Mouse (Mus musculus) thymus, adult 2 months (tissue): ENCODE measurements around the gene Kat6b. TPM values are rescaled to one million over a fixed set of nuclear protein-coding genes. Genes with fewer than 3 reads are reported as not detected.

Experiments
- DNase-seq: peaks from one replicate; pipeline ENCODE4 v3.0.0; 2021
- H3K27ac ChIP-seq: fragments of 200-500 bp; 2 replicates; pipeline ENCODE4 v1.5.1; 2012; ENCODE audit warnings: low read length, control low read depth; ENCODE audit not compliant: control insufficient read depth, insufficient read depth
- H3K27me3 ChIP-seq: fragments of 200-500 bp; 2 replicates; pipeline ENCODE4 v1.6.1; 2012; ENCODE audit warnings: mild to moderate bottlenecking, low read length, moderate library complexity, mixed read lengths; ENCODE audit not compliant: control insufficient read depth, insufficient read depth
- H3K36me3 ChIP-seq: fragments of 200-500 bp; 2 replicates; pipeline ENCODE4 v1.6.1; 2012; ENCODE audit warnings: mild to moderate bottlenecking, low read length, moderate library complexity; ENCODE audit not compliant: control insufficient read depth, insufficient read depth
- H3K4me1 ChIP-seq: fragments of 200-500 bp; replicated peaks from 2 replicates; pipeline ENCODE4 v1.6.1; 2012; ENCODE audit warnings: low read length; ENCODE audit not compliant: control insufficient read depth, insufficient read depth
- H3K4me3 ChIP-seq: fragments of 200-500 bp; 2 replicates; pipeline ENCODE4 v1.5.1; 2012; ENCODE audit warnings: mild to moderate bottlenecking, low read length, control low read depth, moderate library complexity; ENCODE audit not compliant: control insufficient read depth, insufficient read depth
- CTCF ChIP-seq: fragments of 200-500 bp; IDR thresholded peaks from 2 replicates; pipeline ENCODE4 v1.5.1; 2012; ENCODE audit warnings: mild to moderate bottlenecking, control low read depth, low read length, moderate library complexity, borderline replicate concordance; ENCODE audit not compliant: control insufficient read depth, poor library complexity, insufficient read depth; ENCODE audit errors: extremely low read depth
- POLR2A ChIP-seq: fragments of 200-500 bp; IDR thresholded peaks from 2 replicates; pipeline ENCODE4 v1.6.1; 2012; ENCODE audit warnings: mild to moderate bottlenecking, low read length, control low read depth, moderate library complexity; ENCODE audit not compliant: control insufficient read depth, poor library complexity, insufficient read depth; ENCODE audit errors: extremely low read depth
- WGBS: fragments of 180-500 bp; shearing (Covaris S2); methylation state at CpG from one replicate; pipeline ENCODE4 v1.1.7; 2018; 5-methylcytosine and 5-hydroxymethylcytosine counted together
- polyA plus RNA-seq: library from polyadenylated mRNA; depleted of rRNA; stranded (reverse); fragments of >200 nt; gene quantifications from 2 replicates; pipeline ENCODE4 v1.2.3, GENCODE M21; 2012

The Kat6b gene
- polyA plus RNA-seq, 1 experiment = 16.6 TPM

DNA sequence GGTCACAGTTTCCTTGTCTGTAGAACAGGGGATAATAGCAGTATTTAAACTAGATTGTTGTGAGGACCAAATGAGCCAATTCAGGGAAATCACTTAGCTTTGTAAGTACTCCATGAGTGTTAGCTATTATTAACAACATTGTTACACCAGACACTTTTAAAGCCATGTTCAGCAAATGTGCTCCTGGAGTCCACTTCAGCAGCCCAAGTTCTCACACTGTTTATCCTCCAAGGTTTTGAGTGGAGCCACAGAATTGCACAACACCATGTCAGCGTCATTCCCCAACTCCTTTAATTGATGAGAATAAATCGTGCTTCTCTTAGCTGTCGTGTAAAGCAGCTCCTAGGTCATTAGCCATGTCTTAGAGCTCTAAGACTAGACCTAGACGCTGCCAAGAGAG, 8.9 kb downstream of the Kat6b start:
- 90% methylated on average over 4 of the region's 4 CpGs for WGBS
- Histone ChIP-seq H3K27me3 (no peaks in the 10 kb centered on the region), H3K27ac (no peak overlapping the region), H3K4me1 (no peaks in the 10 kb centered on the region), H3K4me3 (no peak overlapping the region), H3K36me3 (no peaks in the 10 kb centered on the region)
- no peak for DNase-seq
- TF ChIP-seq POLR2A (no peak), CTCF (no peak)

DNA sequence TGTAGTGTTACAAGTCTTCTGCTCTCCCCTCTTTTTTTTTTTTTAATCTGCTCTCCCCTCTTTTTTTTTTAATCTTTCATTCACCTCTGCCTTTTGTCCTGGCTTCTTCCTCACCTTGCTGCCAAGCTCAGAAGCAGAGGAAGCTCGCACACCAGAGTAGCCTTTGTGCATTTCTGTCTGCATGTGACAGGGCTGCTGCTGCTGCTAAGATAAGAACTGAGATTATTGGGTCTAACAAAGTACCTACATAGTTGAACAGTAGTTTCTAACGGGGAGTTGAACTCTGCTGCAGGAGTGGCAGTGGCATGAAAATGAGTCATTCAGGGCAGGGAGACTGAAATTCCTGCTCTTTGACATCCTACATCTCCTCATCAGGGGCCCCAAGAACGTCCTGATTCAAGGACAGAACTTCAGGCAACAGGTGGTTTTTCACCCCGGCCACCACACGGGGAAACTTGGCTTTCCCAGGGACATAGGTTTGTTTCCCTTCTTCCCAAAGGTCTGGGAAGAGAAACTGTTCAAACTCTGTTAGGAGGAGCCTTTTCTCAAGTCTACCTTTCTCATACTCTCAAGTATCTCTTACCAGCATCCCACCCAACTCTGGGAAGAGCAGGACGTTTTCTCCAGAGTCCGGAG, 17.2 kb downstream of the Kat6b start:
- 19% methylated on average over 7 of the region's 7 CpGs for WGBS
- H3K27me3 ChIP-seq = no peaks in the 10 kb centered on the region
- peaks cover 12% of the 10 kb centered on the region for H3K4me1 ChIP-seq
- TF ChIP-seq POLR2A (no peak), CTCF (no peak)
- no peak for DNase-seq
- H3K36me3 ChIP-seq = no peaks in the 10 kb centered on the region
- H3K27ac ChIP-seq = no peak overlapping the region
- H3K4me3 ChIP-seq = no peak overlapping the region; the same call in 1 of the 2 replicates

DNA sequence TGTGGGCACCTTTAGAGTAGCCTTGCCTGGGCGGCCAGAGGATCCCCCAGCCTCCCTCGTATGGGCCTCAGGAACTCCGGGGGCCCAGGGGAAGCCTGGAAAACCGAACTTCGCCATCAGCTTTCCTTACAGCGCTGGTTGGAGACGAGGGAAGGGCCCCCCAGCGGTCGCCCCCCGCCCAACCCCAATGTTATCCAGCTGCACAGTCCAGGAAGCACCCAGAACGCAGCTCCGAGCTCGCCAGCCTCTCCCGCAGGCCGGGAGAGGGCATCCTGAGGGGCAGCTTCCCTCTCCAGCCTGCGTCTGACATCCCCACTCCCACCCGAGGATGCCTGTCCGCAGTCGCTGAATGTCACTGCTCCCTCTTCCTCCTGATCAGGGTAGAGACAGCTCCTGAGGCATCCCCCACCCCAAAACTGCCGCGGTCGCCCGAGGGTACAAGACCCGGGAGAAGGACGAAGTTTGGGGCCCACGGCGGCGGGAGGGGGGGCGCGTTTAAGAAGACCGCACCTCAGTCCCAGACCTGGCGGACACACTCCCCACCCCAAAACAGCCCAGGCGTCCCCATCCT, 17.9 kb downstream of the Kat6b start:
- Histone ChIP-seq H3K27ac (no peak overlapping the region), H3K4me1 (peaks cover 12% of the 10 kb centered on the region), H3K4me3 (peak overlapping the region; percentile 77), H3K36me3 (no peaks in the 10 kb centered on the region), H3K27me3 (no peaks in the 10 kb centered on the region)
- peak; percentile 62 for DNase-seq
- 6% methylated on average over 33 of the region's 33 CpGs for WGBS
- TF ChIP-seq POLR2A = no peak
- TF ChIP-seq CTCF = no peak

DNA sequence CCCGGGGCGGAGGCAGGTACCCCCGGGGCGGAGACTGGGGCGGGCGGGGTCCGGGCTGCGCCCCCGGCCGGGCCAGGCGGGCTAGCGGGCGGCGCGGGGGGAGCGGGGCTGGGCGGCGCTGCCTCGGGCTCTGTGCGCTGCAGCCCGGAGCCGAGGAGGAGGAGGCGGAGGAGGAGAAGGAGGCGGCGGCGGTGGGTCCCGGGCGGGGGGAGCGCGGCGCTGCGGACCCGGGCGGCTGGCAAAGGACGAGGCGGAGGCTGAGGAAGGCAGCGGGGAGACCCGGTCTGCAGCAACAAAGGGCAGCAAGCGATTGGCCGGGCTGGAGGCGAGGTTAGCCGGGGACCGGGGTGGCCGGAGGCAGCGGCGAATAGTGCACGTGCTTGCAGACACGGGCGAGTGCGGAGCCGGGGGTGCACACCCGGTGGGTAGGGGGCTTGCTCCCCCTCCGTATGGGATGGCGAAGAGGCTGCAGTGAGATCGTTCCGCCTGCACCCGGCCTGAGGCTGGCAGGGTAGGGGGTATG, 18.5 kb downstream of the Kat6b start:
- TF ChIP-seq POLR2A (0 out of 2 replicates have a peak, but pooled peaks have one; percentile 29), CTCF (no peak)
- WGBS = under 1% methylated on average over 57 of the region's 57 CpGs
- Histone ChIP-seq H3K27ac (peak overlapping the region; percentile 49; the same call in 1 of the 2 replicates), H3K4me3 (peak overlapping the region; percentile 77), H3K4me1 (peaks cover 12% of the 10 kb centered on the region), H3K27me3 (no peaks in the 10 kb centered on the region), H3K36me3 (no peaks in the 10 kb centered on the region)
- DNase-seq = peak; percentile 77

DNA sequence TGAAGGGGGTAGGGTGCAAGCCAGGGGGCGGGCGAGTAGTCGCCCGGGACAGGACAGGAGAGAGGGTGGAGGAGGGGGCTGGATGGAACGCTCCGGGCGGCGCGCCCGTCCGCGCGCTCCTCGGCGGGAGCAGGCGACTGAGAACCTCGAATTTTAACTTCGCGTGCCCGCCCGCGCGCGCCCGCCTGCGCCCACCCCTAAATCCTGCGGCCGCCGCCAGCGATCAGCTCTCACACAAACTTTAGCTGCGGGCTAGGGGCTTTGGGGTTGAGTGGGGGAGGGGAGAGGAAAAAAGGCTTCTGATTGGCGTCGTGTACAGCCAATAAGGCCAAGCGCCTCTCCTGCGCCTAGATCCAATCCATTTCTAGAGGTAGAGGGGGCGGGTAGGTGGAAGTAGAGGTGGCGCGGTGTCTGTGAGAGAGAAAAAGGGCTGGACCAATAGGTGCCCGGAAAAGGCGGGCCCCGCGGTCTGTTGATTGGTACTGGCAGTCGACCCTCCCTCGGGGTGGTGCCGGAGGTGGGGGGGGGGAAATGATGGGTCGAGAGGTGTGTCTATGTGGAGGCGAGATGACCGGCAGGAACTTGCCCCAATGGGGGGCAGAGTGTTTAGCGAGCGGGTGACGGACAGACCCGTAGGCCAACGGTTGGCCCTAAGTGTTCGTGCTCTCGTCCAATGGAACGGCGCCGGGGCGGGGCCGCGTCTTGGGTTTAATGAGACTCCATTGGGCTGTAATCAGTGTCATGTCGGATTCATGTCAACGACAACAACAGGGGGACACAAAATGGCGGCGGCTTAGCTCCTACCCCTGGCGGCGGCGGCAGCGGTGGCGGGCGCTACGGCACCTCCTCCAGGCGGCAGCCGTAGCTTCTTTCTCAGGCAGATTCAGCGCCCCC, 19.2 kb downstream of the Kat6b start:
- Histone ChIP-seq H3K27ac (peak overlapping the region; percentile 74), H3K4me1 (peaks cover 12% of the 10 kb centered on the region), H3K4me3 (peak overlapping the region; percentile 77), H3K27me3 (no peaks in the 10 kb centered on the region), H3K36me3 (no peaks in the 10 kb centered on the region)
- under 1% methylated on average over 75 of the region's 75 CpGs for WGBS
- DNase-seq = peak; percentile 99
- peak; percentile 10; the same call in 1 of the 2 replicates for TF ChIP-seq CTCF
- TF ChIP-seq POLR2A = peak; percentile 39

DNA sequence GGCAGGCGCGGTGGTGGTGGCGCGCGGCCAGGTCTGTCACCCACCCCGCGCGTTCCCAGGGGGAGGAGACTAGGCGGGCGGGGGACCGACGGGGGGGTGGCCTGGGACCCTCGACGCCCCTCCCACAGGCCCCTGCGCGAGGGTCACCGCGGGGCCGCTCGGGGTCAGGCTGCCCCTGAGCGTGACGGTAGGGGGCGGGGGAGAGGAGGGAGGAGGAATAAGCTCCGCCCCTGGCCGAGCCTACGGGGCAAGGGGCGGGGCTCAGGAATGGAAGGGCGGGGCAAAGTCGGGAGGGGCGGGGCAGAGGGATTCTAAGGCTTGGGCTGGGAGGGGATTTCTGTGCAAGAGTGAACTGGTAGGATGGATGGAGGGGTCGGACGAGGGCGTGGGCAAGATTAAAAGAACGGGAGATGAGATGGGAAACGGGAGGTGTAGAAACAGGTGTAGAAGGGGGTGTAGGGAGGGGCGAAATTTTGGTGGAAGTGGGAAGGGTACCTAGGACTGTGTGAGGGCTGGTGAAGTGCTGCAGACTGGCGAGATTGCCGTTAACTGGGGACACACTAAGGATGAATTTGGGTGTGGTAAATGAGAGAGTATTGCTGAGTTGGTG, 19.9 kb downstream of the Kat6b start:
- H3K36me3 ChIP-seq = no peaks in the 10 kb centered on the region
- H3K27ac ChIP-seq = peak overlapping the region; percentile 74
- peaks cover 12% of the 10 kb centered on the region for H3K4me1 ChIP-seq
- no peak for TF ChIP-seq POLR2A
- TF ChIP-seq CTCF = peak; percentile 24; the same call in 1 of the 2 replicates
- H3K4me3 ChIP-seq = peak overlapping the region; percentile 69
- WGBS = 1% methylated on average over 38 of the region's 38 CpGs
- DNase-seq = peak; percentile 86
- H3K27me3 ChIP-seq = no peaks in the 10 kb centered on the region
